Mouse (Mus musculus): ENCODE measurements around the gene Ssh2.

DNA sequence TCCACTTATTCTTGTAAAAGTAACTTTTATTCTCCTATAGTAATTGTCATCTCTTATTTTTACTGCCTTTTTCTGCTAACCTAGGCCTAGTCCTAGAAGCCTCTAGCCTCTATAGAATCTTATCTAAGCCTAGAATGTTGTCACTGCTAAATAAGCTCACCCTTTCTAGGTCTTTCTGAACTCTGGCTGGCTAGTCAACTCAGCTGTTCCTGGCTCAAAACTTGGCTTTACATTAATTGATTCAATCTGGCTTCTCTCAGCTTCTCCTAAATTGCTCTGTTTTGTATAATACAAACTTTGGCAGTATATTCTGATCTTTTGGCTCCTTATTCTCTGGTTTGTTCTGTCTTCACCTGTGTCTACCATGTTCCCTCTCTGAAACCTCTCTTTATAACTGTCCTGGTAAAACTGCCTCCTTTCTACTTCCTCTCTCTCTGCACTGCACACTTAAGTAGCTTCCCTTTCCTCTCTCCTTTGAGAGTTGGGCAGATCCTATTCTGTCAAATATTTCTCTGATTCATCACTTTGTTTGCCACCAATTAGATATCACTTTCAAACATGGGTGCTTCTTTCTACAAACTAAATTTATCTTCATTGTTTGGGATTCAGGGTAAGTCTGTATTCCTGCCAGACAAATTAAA is 102.5 kb downstream of the Ssh2 start:
- no peak for TF ChIP-seq POLR2A (IDR thresholded peaks at IDR 0.05; ENCODE audit: low read depth, low read length)
- no peak for TF ChIP-seq CTCF (conservative IDR thresholded peaks at IDR 0.05; ENCODE audit: insufficient read depth, insufficient read length, low read depth, low read length)

Data from kidney, adult 2 months (tissue).